Mouse (Mus musculus) thymus, adult 2 months (tissue): ENCODE measurements at regions not wholly inside any gene's neighbourhood (a gene's known extent, or its start where the extent isn't known, plus 50 kb on each side); places are given as distances from the start of the nearest gene placed in this dataset.

ENCODE experiments used
- CTCF ChIP-seq: fragments of 200-500 bp; IDR thresholded peaks from 2 replicates; pipeline ENCODE4 v1.5.1; 2012; ENCODE audit warnings: mild to moderate bottlenecking, control low read depth, low read length, moderate library complexity, borderline replicate concordance; ENCODE audit not compliant: control insufficient read depth, poor library complexity, insufficient read depth; ENCODE audit errors: extremely low read depth
- POLR2A ChIP-seq: fragments of 200-500 bp; IDR thresholded peaks from 2 replicates; pipeline ENCODE4 v1.6.1; 2012; ENCODE audit warnings: mild to moderate bottlenecking, low read length, control low read depth, moderate library complexity; ENCODE audit not compliant: control insufficient read depth, poor library complexity, insufficient read depth; ENCODE audit errors: extremely low read depth

DNA sequence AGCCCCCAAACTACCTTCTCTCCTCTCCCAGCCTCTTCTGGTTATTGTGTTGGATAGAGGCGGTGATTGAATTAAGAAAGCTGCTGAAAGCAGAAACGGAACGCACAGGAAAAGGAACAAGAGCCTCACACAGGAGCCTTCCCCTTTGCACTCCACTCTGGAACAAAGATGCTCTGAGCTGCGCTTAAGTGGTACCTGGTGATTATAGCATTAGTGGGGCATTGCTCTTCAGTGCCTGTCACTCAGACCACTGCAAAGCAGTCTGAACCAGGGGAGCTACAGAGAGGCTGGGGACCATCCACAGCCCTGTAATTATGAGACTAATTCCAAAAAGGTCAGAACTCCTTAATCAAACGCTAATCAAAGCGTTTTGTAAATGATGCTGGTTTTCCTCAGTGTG, 225.9 kb downstream of the Icos start:
- TF ChIP-seq POLR2A (no peak), CTCF (no peak)
